Mouse (Mus musculus): ENCODE data around the gene Calhm3. TPM values are rescaled to one million over a fixed set of nuclear protein-coding genes. Genes with fewer than 3 reads are reported as not detected.

The Calhm3 gene
- total RNA-seq (2023), result not detected

GRCm38 (mm10) chr19:47157664-47158063 lies at the start of gene Calhm3:
Calhm3 (minus strand) TSS chr19:47157764.

GRCm38 (mm10) chr19:47178431-47179271 lies 21.1 kb upstream of the Calhm3 start, which contains the start of gene Neurl1a:
Neurl1a (plus strand) TSS chr19:47178820.

GRCm38 (mm10) chr19:47144154-47144553 lies 13.4 kb downstream of the Calhm3 start, which contains the start of gene Calhm1:
Calhm1 (minus strand) TSS chr19:47144254.

GRCm38 (mm10) chr19:47137771-47138421 lies 19.7 kb downstream of the Calhm3 start, which contains the start of gene Calhm2:
Calhm2 (minus strand) TSS chr19:47138294.

Other genes starting within 250 kb of the Calhm3 start
- gene Ina, start 143.1 kb downstream of the Calhm3 start, total RNA-seq (2023), result not detected
- 10 to 100 TPM; 59.5 to 74.9 TPM for gene Nt5c2, start 142.6 kb downstream of the Calhm3 start, total RNA-seq (2023)
- gene Pcgf6, start 106.9 kb downstream of the Calhm3 start, total RNA-seq (2023), result 1 to 10 TPM; 2.8 to 3.5 TPM
- gene Taf5, start 90.0 kb downstream of the Calhm3 start, total RNA-seq (2023), result 1 to 10 TPM; 8.2 to 8.8 TPM
- gene Usmg5, start 67.1 kb downstream of the Calhm3 start, total RNA-seq (2023), result 100 to 1,000 TPM; 151 to 156 TPM
- 10 to 100 TPM; 19.6 to 20.0 TPM for gene Pdcd11, start 67.0 kb downstream of the Calhm3 start, total RNA-seq (2023)
- 10 to 100 TPM; 72.4 to 77.9 TPM for gene Calhm2, start 19.5 kb downstream of the Calhm3 start, total RNA-seq (2023)
- gene Calhm1, start 13.5 kb downstream of the Calhm3 start, total RNA-seq (2023), result not detected
- 1 to 10 TPM; 2.6 to 3.1 TPM for gene Neurl1a, start 21.1 kb upstream of the Calhm3 start, total RNA-seq (2023)

Measured in monocyte, adult 59 days (primary cell).